Mouse (Mus musculus): ENCODE results near the gene Gpr182.

Gpr182 gene

GRCm38 (mm10) chr10:127698966-127699365 lies 52.6 kb downstream of the Gpr182 start:
- DNase-seq (ENCODE audit: extremely low spot score, low read depth, low spot score) = no peak

Measured in hindlimb bud, embryonic 11.5 days (tissue).